Mouse (Mus musculus) midbrain, embryonic 16.5 days (tissue): Measurements from ENCODE around the gene Gm20388. TPM values are rescaled to one million over a fixed set of nuclear protein-coding genes. Genes with fewer than 3 reads are reported as not detected.
A peak's percentile ranks its signal among the peaks of the same experiment; 100 is the strongest.
"Not testable (repeated sequence)": the region's sequence is repeated elsewhere in the genome, so short reads cannot be mapped to it uniquely, and the experiment has no call there.

Experiments used
- ATAC-seq: fragments of 200-750 bp; cut with Nextera tagmentation; 2 replicates; pipeline ENCODE4 v1.8.0; 2017; ENCODE audit warnings: moderate TSS enrichment
- H3K27ac ChIP-seq: fragments of 300-500 bp; sonication (generic); 2 replicates; pipeline ENCODE4 v1.5.1; 2014; ENCODE audit warnings: mild to moderate bottlenecking, low read length, mixed read lengths
- H3K27me3 ChIP-seq: fragments of 300-500 bp; sonication (generic); 2 replicates; pipeline ENCODE4 v1.6.1; 2014; ENCODE audit warnings: low read depth, low read length, mixed read lengths; ENCODE audit not compliant: control insufficient read depth, insufficient read depth
- H3K36me3 ChIP-seq: fragments of 300-500 bp; sonication (generic); 2 replicates; pipeline ENCODE4 v1.6.1; 2014; ENCODE audit warnings: mild to moderate bottlenecking, low read length, moderate library complexity, mixed read lengths; ENCODE audit not compliant: control insufficient read depth, insufficient read depth
- H3K4me1 ChIP-seq: fragments of 300-500 bp; sonication (generic); 2 replicates; pipeline ENCODE4 v1.6.1; 2014; ENCODE audit warnings: mild to moderate bottlenecking, low read length, mixed read lengths; ENCODE audit not compliant: control insufficient read depth, insufficient read depth
- H3K4me2 ChIP-seq: fragments of 300-500 bp; sonication (generic); 2 replicates; pipeline ENCODE4 v1.6.1; 2014; ENCODE audit warnings: mild to moderate bottlenecking, low read length, mixed read lengths
- H3K4me3 ChIP-seq: fragments of 300-500 bp; sonication (generic); 2 replicates; pipeline ENCODE4 v1.5.1; 2014; ENCODE audit warnings: low read depth, mild to moderate bottlenecking, low read length, moderate library complexity, mixed read lengths
- H3K9ac ChIP-seq: fragments of 300-500 bp; sonication (generic); 2 replicates; pipeline ENCODE4 v1.6.1; 2014; ENCODE audit warnings: low read depth, low read length, mixed read lengths
- H3K9me3 ChIP-seq: fragments of 300-500 bp; sonication (generic); replicated peaks from 2 replicates; pipeline ENCODE4 v1.6.1; 2014; ENCODE audit warnings: mild to moderate bottlenecking, low read length, mixed read lengths; ENCODE audit not compliant: control insufficient read depth, poor library complexity, severe bottlenecking
- WGBS: fragments of 180-500 bp; shearing (Covaris S2); extraction: QIAGEN DNeasy Blood & Tissue Kit; methylation state at CpG from one replicate; pipeline ENCODE4 v1.1.7; 2014; 5-methylcytosine and 5-hydroxymethylcytosine counted together
- polyA plus RNA-seq: library from polyadenylated mRNA; unstranded; fragments of >200 nt; fragmentation: Nextera tagmentation; extraction: Ambion mirVana; gene quantifications from 2 replicates; pipeline ENCODE4 v1.2.1, GENCODE M21; 2015

Gm20388 gene
- polyA plus RNA-seq, 1 experiment from 2014 or later, result 7.5 TPM

GRCm38 (mm10) chr8:124161683-124162082, 4251.0 kb downstream of the Gm20388 start:
- Histone ChIP-seq H3K27me3 (no peaks in the 10 kb centered on the region), H3K4me3 (no peak overlapping the region), H3K9me3 (no peaks in the 10 kb centered on the region), H3K4me1 (no peaks in the 10 kb centered on the region), H3K27ac (no peak overlapping the region; the same call in 1 of the 2 replicates), H3K36me3 (no peaks in the 10 kb centered on the region), H3K4me2 (no peak overlapping the region), H3K9ac (no peak overlapping the region)
- no peak for ATAC-seq
- 75% methylated on average over 5 of the region's 5 CpGs for WGBS

GRCm38 (mm10) chr8:124163258-124163657, 4252.6 kb downstream of the Gm20388 start:
- Histone ChIP-seq H3K27ac (no peak overlapping the region), H3K4me1 (no peaks in the 10 kb centered on the region), H3K9ac (no peak overlapping the region), H3K36me3 (no peaks in the 10 kb centered on the region), H3K4me3 (no peak overlapping the region), H3K9me3 (no peaks in the 10 kb centered on the region), H3K4me2 (no peak overlapping the region), H3K27me3 (no peaks in the 10 kb centered on the region)
- ATAC-seq, result no peak
- 91% methylated on average over 5 of the region's 5 CpGs for WGBS

DNA sequence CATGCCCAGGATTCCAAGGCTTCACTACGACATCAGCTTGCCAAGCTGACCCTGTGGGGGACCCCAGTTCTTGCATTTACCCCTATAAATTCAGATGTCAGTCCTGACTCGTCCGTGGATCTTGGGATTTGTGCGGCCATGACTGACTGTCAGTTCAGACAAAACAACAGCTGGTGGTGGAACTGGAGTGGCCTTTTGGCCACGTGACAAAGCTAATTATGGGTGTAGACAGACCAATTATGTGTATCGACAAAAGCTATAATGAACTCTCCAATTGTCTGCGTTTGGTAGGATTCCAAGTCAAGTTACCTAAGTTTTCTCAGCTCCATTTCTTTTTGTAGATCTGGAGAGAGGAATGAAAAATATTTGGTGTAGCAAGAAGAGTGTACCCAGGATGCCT, 4259.1 kb downstream of the Gm20388 start:
- Histone ChIP-seq H3K4me2 (no peak overlapping the region), H3K9me3 (no peaks in the 10 kb centered on the region), H3K4me1 (peaks cover 18% of the 10 kb centered on the region), H3K4me3 (no peak overlapping the region), H3K9ac (no peak overlapping the region), H3K27ac (no peak overlapping the region), H3K36me3 (no peaks in the 10 kb centered on the region), H3K27me3 (no peaks in the 10 kb centered on the region)
- 47% methylated on average over 7 of the region's 7 CpGs for WGBS
- no peak for ATAC-seq

GRCm38 (mm10) chr8:124170671-124171070, 4260.0 kb downstream of the Gm20388 start:
- no peak overlapping the region for H3K9ac ChIP-seq
- H3K27ac ChIP-seq, result no peak overlapping the region

GRCm38 (mm10) chr8:124171557-124172528, 4261.2 kb downstream of the Gm20388 start:
- Histone ChIP-seq H3K4me3 (no peak overlapping the region), H3K27ac (peak overlapping the region; percentile 17; the same call in 1 of the 2 replicates), H3K4me1 (peaks cover 30% of the 10 kb centered on the region), H3K9me3 (no peaks in the 10 kb centered on the region), H3K36me3 (no peaks in the 10 kb centered on the region), H3K4me2 (no peak overlapping the region), H3K9ac (no peak overlapping the region), H3K27me3 (no peaks in the 10 kb centered on the region)
- WGBS, result 43% methylated on average over 17 of the region's 17 CpGs
- no peak for ATAC-seq

More at GRCm38 (mm10) chr8:124170671-124171070, 4260.0 kb downstream of the Gm20388 start:
- no peak for ATAC-seq
- WGBS, result 82% methylated on average over 7 of the region's 7 CpGs
- Histone ChIP-seq H3K9me3 (no peaks in the 10 kb centered on the region), H3K36me3 (no peaks in the 10 kb centered on the region), H3K4me3 (no peak overlapping the region), H3K4me2 (no peak overlapping the region), H3K4me1 (peaks cover 20% of the 10 kb centered on the region), H3K27me3 (no peaks in the 10 kb centered on the region)

GRCm38 (mm10) chr8:124173688-124174087, 4263.0 kb downstream of the Gm20388 start:
- no peaks in the 10 kb centered on the region for H3K9me3 ChIP-seq
- no peak overlapping the region for H3K9ac ChIP-seq
- H3K4me2 ChIP-seq, result no peak overlapping the region
- WGBS, result 82% methylated on average over 4 of the region's 4 CpGs
- peaks cover 30% of the 10 kb centered on the region for H3K4me1 ChIP-seq
- no peaks in the 10 kb centered on the region for H3K36me3 ChIP-seq
- no peak overlapping the region for H3K27ac ChIP-seq
- no peaks in the 10 kb centered on the region for H3K27me3 ChIP-seq
- no peak for ATAC-seq
- H3K4me3 ChIP-seq, result no peak overlapping the region

DNA sequence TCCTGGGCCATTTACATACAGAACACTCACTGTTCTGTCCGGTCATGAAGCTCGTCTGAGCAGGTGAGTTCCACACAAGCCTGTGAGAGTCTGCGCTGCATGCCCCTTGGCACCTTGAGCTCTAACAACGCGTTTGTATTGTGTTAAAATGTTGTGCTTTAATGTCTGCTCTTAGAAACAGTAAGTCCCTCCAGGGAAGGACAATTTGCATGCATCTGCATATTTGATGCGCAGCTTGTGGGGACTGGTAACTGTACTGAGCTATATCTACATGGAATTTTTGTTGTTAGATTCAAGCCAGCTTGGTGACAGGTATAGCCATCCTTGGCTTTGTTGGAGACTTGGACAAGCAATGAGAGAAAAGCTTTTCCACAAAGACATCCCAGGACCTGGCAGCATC, 4265.5 kb downstream of the Gm20388 start:
- H3K9me3 ChIP-seq, result no peaks in the 10 kb centered on the region
- peaks cover 30% of the 10 kb centered on the region for H3K4me1 ChIP-seq
- no peak for ATAC-seq
- 44% methylated on average over 6 of the region's 6 CpGs for WGBS
- H3K36me3 ChIP-seq, result no peaks in the 10 kb centered on the region
- H3K9ac ChIP-seq, result no peak overlapping the region
- H3K27me3 ChIP-seq, result no peaks in the 10 kb centered on the region
- peak overlapping the region; percentile 50 for H3K27ac ChIP-seq
- H3K4me3 ChIP-seq, result no peak overlapping the region
- H3K4me2 ChIP-seq, result no peak overlapping the region

DNA sequence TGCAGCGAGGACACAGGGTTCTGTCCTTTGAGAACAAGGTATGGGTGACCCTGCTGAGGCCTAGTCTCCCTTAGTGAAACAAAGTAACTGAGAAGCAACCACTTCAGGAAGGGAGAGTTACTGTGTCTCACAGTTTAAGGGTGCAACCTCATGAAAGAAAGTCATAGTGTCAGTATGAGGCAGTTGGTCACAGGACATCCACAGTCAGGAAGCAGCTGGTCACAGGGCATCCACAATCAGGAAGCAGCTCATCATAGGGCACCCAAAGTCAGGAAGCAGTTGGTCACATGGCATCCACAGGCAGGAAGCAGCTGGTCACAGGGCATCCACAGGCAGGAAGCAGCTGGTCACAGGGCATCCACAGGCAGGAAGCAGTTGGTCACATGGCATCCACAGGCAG, 4266.5 kb downstream of the Gm20388 start:
- not testable (repeated sequence) for H3K4me3 ChIP-seq, H3K9me3 ChIP-seq, ATAC-seq, H3K27me3 ChIP-seq, H3K4me2 ChIP-seq, H3K27ac ChIP-seq, H3K9ac ChIP-seq, H3K36me3 ChIP-seq
- peaks cover 22% of the 10 kb centered on the region for H3K4me1 ChIP-seq
- WGBS, result 79% methylated on average over 1 of the region's 1 CpGs

GRCm38 (mm10) chr8:124180681-124181445, 4270.2 kb downstream of the Gm20388 start:
- H3K27me3 ChIP-seq, result no peaks in the 10 kb centered on the region
- H3K36me3 ChIP-seq, result no peaks in the 10 kb centered on the region
- 79% methylated on average over 5 of the region's 5 CpGs for WGBS
- peaks cover 17% of the 10 kb centered on the region for H3K4me1 ChIP-seq
- no peak for ATAC-seq
- H3K4me3 ChIP-seq, result no peak overlapping the region
- H3K4me2 ChIP-seq, result no peak overlapping the region
- no peak overlapping the region for H3K27ac ChIP-seq
- no peaks in the 10 kb centered on the region for H3K9me3 ChIP-seq
- H3K9ac ChIP-seq, result no peak overlapping the region
